Mouse (Mus musculus) ES-E14 (cell line): ENCODE measurements at regions not wholly inside any gene's neighbourhood (a gene's known extent, or its start where the extent isn't known, plus 50 kb on each side); places are given as distances from the start of the nearest gene placed in this dataset.

Experiments
- DNase-seq: peaks from one replicate; pipeline ENCODE4 v3.0.0-alpha.2; 2013; ENCODE audit warnings: low read depth, low spot score
- H3K27ac ChIP-seq: 2 replicates; pipeline ENCODE4 v1.5.1; 2012; ENCODE audit warnings: low read depth, mild to moderate bottlenecking, low read length, moderate library complexity, mixed read lengths; ENCODE audit not compliant: poor library complexity, insufficient read depth, severe bottlenecking
- H3K36me3 ChIP-seq: 2 replicates; pipeline ENCODE4 v1.6.1; 2012; ENCODE audit warnings: mild to moderate bottlenecking, low read length, moderate library complexity, mixed read lengths; ENCODE audit not compliant: control insufficient read depth, poor library complexity, insufficient read depth, severe bottlenecking
- H3K4me1 ChIP-seq, 2 experiments: fragments of 150-350 bp in 1 of 2; sonication (generic) in 1 of 2; 2 replicates each; pipeline ENCODE4 v1.6.1; 2012; ENCODE audit warnings: low read length in 2 of 2, mild to moderate bottlenecking in 1 of 2, mixed read lengths in 1 of 2; ENCODE audit not compliant: control insufficient read depth in 2 of 2, insufficient read depth in 2 of 2, poor library complexity in 1 of 2
- H3K4me3 ChIP-seq, 2 experiments: fragments of 150-350 bp in 1 of 2; sonication (generic) in 1 of 2; 2 replicates each; pipeline ENCODE4 v1.5.1; 2012; ENCODE audit warnings: low read length in 2 of 2, low read depth in 1 of 2, mild to moderate bottlenecking in 1 of 2, mixed read lengths in 1 of 2; ENCODE audit not compliant: insufficient read depth in 1 of 2, poor library complexity in 1 of 2, severe bottlenecking in 1 of 2
- H3K9ac ChIP-seq: 2 replicates; pipeline ENCODE4 v1.6.1; 2012; ENCODE audit warnings: low read depth, mild to moderate bottlenecking, low read length, mixed read lengths; ENCODE audit not compliant: poor library complexity, insufficient read depth, severe bottlenecking
- H3K9me3 ChIP-seq: fragments of 150-350 bp; sonication (generic); 2 replicates; pipeline ENCODE4 v1.6.1; 2012; ENCODE audit warnings: low read depth, mild to moderate bottlenecking, low read length; ENCODE audit not compliant: control insufficient read depth, insufficient read depth
- CHD2 ChIP-seq: IDR thresholded peaks from 2 replicates; pipeline ENCODE4 v1.6.1; 2014; ENCODE audit warnings: mild to moderate bottlenecking, low read depth, low read length, inconsistent platforms
- HCFC1 ChIP-seq: IDR thresholded peaks from 2 replicates; pipeline ENCODE4 v1.6.1; 2012; ENCODE audit warnings: low read length, inconsistent platforms, borderline replicate concordance; ENCODE audit not compliant: insufficient read depth
- MAFK ChIP-seq: IDR thresholded peaks from 2 replicates; pipeline ENCODE4 v1.6.1; 2014; ENCODE audit warnings: mild to moderate bottlenecking, low read depth, low read length, inconsistent platforms; ENCODE audit not compliant: insufficient read depth
- ZC3H11A ChIP-seq: IDR thresholded peaks from 2 replicates; pipeline ENCODE4 v1.6.1; 2012; ENCODE audit warnings: low read depth, mild to moderate bottlenecking, inconsistent platforms, low read length, borderline replicate concordance
- ZNF384 ChIP-seq: IDR thresholded peaks from 2 replicates; pipeline ENCODE4 v1.6.1; 2012; ENCODE audit warnings: low read depth, low read length, inconsistent platforms
- in situ Hi-C, 2 experiments: fragments of 600-800 bp; cut with MboI; formaldehyde crosslinking; loops; one replicate each; pipeline ENCODE4 v1.15.1; 2025; ENCODE audit warnings: low sequenced_read_pairs in 2 of 2, inconsistent platforms in 1 of 2; ENCODE audit not compliant: unreplicated experiment in 2 of 2

- H3K9me3 ChIP-seq, result no peaks in the 10 kb centered on the region
- no peak for TF ChIP-seq ZC3H11A
- TF ChIP-seq HCFC1, result no peak
- TF ChIP-seq MAFK, result no peak
- TF ChIP-seq CHD2, result no peak
- no peak for TF ChIP-seq ZNF384
- in situ Hi-C loops, result no loop called here
- DNase-seq, result no peak
- H3K9ac ChIP-seq, result no peak overlapping the region
- H3K4me1 ChIP-seq, result no peaks in the 10 kb centered on the region
- no peaks in the 10 kb centered on the region for H3K36me3 ChIP-seq
- H3K4me3 ChIP-seq, result no peak overlapping the region
- no peak overlapping the region for H3K27ac ChIP-seq
Observed at GRCm38 (mm10) chr3:128126664-128127063, 230.5 kb upstream of the Fam241a start.

- Histone ChIP-seq H3K36me3 (no peaks in the 10 kb centered on the region), H3K27ac (no peak overlapping the region), H3K9me3 (no peaks in the 10 kb centered on the region), H3K9ac (no peak overlapping the region), H3K4me3 (no peak overlapping the region), H3K4me1 (no peaks in the 10 kb centered on the region)
- TF ChIP-seq CHD2 (no peak), ZC3H11A (no peak), MAFK (no peak)
- no peak for DNase-seq
- in situ Hi-C loops, result no loop called here
Observed at GRCm38 (mm10) chr3:128122111-128122510, 226.0 kb upstream of the Fam241a start.

DNA sequence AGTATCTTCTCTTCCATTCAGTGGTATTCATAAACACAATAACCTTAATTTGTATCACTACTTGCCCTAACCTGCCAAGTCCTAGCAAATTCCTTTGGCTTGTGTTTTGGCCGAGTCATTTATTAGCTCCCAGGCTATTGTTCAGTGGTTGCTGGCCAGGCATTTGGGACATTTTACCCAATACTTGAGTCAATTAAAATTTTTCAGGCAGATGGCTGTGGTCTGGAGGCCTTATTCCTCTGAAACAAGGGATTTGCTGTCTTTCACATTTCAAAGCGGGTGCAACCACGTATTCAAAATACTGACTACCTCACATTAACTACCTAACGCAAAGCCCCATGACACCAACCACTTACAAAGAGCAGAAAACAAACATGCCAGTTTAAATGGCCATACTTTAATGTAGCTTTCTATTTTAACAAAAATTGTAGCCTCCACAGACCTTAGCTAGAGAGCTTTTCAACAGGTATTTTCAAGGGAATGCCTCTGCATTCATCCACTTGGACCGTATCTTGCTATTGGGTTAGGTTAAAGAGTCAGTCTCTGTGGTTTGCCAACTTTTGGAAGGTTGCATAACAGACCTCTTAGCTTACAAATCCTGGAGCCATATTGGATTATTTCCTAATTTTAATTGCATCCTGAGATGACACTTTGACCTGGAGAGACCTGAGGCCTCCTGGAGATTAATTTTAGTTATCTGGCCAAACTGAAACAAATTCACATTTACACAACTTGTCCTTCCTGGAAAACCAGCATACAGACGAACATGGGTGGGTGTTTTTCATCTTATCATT lies 224.7 kb upstream of the Fam241a start:
- H3K27ac ChIP-seq, result no peak overlapping the region
- H3K9ac ChIP-seq, result no peak overlapping the region
- no peaks in the 10 kb centered on the region for H3K9me3 ChIP-seq
- in situ Hi-C loops, result no loop called here
- TF ChIP-seq HCFC1 (no peak), ZC3H11A (no peak), ZNF384 (no peak), MAFK (no peak), CHD2 (no peak)
- no peak overlapping the region for H3K4me3 ChIP-seq
- no peaks in the 10 kb centered on the region for H3K4me1 ChIP-seq
- no peak for DNase-seq
- no peaks in the 10 kb centered on the region for H3K36me3 ChIP-seq

- Histone ChIP-seq H3K4me1 (no peaks in the 10 kb centered on the region), H3K27ac (no peak overlapping the region), H3K9me3 (no peaks in the 10 kb centered on the region), H3K36me3 (no peaks in the 10 kb centered on the region), H3K9ac (no peak overlapping the region), H3K4me3 (no peak overlapping the region)
- in situ Hi-C loops, result no loop called here
- DNase-seq, result no peak
- TF ChIP-seq HCFC1, result no peak
- TF ChIP-seq CHD2, result no peak
- no peak for TF ChIP-seq ZNF384
- TF ChIP-seq MAFK, result no peak
- no peak for TF ChIP-seq ZC3H11A
Observed at GRCm38 (mm10) chr3:128113209-128113608, 217.1 kb upstream of the Fam241a start.

- in situ Hi-C loops, result no loop called here
Observed at GRCm38 (mm10) chr3:128110406-128110805, 214.3 kb upstream of the Fam241a start.

More at GRCm38 (mm10) chr3:128110406-128110805, 214.3 kb upstream of the Fam241a start:
- H3K4me3 ChIP-seq, result no peak overlapping the region
- no peaks in the 10 kb centered on the region for H3K4me1 ChIP-seq
- H3K9me3 ChIP-seq, result no peaks in the 10 kb centered on the region
- no peak overlapping the region for H3K27ac ChIP-seq
- no peak for DNase-seq
- H3K36me3 ChIP-seq, result no peaks in the 10 kb centered on the region
- H3K9ac ChIP-seq, result no peak overlapping the region
- TF ChIP-seq MAFK (no peak), CHD2 (no peak), HCFC1 (no peak), ZNF384 (no peak), ZC3H11A (no peak)
